Mouse (Mus musculus): ENCODE measurements around the gene Ptprf.

The Ptprf gene

DNA sequence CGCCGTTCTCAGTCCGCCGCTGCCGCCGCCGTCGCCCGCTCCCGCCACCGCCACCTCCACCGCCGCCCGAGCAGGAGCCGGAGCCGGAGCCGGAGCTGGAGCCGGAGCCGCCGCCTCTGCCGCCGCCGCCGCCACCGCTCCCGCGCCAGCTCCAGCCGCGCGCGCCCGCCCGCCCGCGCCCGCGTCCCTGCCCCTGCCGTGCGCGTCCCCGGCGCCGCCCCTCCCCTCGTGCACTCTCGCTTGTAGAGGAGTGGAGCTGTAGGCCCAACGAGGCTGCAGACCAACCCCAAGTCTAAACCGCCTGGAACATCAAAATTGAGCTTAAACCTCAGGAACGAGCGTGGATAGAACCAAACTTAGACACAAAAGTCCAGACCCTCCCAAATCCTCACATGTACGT, at the start of gene Ptprf:
Gene Ptprf, minus strand, starts transcription at position 175 of the 400 bp plus-strand sequence.
- no peak for DNase-seq (ENCODE audit: low read depth, low spot score)

DNA sequence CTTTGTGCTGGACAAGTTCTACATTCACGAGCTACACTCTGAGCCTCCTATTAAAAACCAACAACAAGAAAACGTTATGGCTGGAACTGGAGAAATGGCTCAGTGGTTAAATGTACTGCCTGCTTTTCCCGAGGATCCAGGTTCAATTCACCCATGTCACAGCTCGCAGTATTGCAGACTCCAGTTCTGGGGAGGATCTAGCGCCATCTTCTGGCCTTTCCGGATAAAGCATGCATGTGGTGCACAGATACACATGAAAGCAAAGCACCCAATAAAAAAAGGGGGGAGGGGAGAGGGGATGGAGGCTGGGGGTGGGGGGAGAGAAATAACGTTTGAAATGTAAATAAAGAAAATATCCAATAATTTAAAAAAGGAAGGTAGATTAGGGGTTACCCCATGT, 45.5 kb upstream of the Ptprf start:
- DNase-seq (ENCODE audit: low read depth, low spot score): no peak

DNA sequence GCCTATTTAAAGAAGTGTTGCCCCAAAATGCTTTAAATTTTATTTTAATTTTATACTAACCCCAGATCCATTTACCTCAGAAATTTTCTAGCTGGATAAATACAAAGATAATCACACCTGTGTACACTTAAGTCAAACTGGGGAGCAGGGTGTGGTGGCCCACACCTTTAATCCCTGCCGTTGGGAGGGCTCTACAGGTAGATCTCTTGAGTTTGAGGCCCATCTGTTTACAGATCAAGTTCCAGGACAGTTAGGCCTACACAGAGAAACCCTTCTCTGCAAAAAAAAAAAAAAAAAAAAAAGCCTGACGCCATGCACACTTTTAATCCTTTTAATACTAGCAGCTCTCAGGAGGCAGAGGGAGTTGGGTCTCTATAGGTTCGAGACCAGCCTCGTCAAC, 44.8 kb upstream of the Ptprf start:
- DNase-seq (ENCODE audit: low read depth, low spot score): no peak

DNA sequence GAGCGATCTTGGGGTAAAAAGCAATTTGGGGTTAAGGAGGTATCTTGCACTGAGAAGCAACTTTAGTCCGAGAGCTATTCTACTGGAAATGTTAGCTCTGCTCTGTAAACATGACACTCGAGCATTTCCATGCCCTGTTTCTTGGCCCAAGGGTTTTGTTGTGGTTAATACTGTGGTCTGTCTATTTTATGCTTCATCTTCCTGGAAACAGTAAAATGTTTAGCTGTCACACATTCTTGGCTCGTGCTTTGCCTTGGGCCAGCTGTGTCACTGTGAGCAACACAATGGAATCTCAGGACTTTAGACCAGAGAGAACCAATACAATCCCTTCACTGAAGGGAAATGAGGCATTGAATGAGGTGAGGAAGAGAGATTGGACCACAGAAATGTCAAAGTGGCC, 40.6 kb upstream of the Ptprf start:
- DNase-seq (ENCODE audit: low read depth, low spot score): no peak

DNA sequence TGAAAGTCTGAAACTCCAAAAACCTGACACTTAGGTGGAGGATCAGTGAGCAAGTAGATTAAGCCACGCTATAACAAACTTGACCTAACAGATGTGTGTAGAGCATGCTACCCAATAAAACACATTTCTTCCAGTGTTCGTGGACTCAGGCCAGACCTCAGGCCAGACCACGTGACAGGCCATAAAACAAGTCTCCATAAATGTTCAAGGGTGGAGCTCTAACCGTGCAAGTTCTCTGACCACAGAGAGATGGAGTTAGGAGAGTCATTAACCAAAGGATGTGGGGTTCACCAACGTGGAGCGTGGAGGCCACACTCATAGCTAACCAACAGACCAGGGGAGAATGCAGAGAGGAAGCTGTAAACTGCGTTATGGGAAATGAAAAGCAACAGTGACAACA, 35.3 kb upstream of the Ptprf start:
- DNase-seq (ENCODE audit: low read depth, low spot score): no peak

DNA sequence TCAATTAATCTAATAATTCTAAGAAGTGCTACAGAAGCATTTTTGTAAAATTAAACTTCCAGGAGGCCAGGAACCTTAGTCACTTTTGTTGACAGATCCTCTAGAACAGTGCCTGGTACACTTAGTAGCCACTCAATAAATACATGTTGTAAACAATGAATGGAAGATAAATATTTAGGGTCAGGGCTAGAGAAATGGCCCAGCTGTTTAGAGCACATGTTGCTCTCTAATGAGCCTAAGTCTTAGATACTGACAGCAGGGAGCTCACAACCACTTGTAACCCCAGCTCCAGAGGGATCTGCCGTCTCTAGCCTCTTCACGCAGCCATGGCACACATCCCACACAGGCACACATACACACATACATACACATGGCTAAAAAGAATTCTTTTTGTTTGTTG, 29.4 kb upstream of the Ptprf start:
- DNase-seq (ENCODE audit: low read depth, low spot score): no peak

DNA sequence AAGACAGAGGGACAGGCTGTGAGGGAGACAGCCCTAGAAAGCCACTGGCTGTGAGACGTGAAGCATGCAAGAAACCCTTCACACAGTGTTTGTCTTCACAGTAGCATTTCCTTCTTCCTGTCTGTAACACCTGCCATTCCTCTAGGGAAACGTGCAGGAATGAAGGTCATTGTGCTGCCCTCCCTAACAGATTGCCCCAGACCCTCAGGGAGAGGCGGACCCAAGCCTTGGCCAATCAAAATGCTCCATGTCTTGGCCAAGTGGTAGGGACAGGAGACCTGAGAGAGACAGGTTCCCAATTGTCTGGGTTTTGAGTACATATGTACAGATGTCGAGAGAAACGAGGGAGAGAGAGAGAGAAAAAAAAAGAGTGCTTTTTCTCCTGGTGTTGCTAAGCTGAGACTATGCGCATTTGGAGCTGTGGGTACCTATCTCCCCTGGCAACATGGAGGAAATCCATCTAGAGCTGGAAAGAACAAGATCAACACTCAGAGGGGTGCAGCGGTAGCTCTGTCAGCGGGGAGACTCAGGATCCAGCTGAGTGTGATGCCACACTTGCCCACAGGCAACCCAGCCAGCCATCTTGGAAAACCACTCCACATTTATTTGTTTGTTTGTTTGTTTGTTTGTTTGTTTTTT, 28.6 kb upstream of the Ptprf start:
- no peak for DNase-seq (ENCODE audit: low read depth, low spot score)

DNA sequence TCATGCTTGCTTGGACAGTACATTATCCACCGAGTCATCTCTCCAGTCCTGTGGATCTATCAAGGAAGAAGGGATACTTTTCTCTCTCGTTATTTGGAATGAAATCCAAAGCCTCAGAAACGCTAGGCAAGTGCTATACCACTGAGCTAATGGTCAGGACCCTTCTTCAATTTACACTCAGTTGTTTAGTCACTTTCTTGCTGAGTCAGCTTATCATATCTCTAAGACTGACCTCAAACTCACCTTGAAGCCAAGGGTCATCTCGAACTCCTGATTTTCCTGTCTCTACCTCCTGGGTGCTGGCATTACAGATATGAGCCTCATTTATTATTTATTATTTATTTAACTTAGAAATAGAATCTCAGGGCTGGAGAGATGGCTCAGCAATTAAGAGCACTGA, 25.5 kb upstream of the Ptprf start:
- no peak for DNase-seq (ENCODE audit: low read depth, low spot score)

DNA sequence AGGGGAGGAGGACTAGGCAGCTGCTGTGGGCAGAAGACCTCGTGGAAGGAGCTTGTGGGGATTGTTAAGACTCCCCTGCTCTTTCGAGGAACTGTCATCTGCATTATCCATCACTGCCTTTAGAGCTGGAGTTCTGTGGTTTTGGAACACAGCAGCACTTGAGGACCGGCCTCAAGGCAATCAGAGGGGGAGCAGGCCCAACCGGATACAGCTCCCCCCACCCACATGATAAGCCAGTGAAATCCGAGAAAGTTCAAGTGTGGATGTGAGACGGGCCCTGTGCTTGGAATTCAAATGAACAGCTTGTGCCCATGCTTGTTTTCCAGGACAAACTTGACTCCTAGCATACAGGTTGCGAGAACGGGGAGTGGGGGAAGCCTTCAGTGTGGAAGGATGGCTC, 24.1 kb upstream of the Ptprf start:
- no peak for DNase-seq (ENCODE audit: low read depth, low spot score)

DNA sequence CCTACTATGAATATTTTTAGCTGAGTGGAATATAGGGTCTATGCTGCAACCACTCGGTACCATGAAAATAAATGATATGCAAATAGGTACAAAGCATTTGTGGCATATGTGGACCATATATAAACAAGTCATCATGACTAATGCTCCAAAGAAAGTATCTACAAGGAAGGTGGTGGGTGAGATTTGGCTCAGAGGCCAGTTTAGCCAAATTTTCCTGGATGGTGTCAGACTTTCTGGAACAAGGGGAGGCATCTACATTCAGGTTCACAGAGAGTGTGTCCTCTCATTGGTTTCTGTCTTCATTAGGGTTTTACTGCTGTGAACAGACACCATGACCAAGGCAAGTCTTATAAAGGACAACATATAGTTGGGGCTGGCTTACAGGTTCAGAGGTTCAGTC, 19.3 kb upstream of the Ptprf start:
- no peak for DNase-seq (ENCODE audit: low read depth, low spot score)

DNA sequence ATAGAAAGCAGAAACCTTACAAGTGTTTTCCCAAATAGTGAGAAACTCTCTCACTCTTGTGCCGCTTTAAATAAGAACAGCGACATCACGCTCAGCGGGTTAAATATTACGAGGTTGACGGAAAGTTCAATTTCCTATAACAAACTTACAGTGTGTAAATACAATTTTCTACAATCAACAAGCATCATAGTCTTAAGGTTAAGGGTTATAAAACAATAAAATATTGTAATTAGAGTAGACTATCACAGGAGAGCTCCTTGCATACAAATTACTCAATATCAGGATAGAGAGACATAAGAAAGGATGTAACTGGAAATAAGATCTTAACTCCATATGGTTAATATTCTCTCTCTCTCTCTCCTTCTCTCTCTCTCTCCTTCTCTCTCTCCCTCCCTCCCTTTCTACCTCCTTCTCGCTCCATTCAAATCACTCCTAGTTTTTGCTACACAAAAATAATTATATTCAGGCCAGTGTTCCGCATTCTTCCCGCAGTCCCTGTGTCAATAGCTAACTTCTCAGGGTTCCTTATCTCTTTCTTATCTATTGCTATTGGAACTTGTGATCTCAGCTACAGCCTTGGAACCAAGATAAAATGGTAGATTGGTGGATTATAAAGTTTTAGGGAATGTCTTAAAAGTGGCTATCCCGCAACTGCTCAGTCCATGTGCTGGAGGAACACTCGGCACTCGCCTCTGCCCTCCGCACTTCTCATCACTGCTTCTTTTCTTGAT, 16.5 kb upstream of the Ptprf start:
- no peak for DNase-seq (ENCODE audit: low read depth, low spot score)

DNA sequence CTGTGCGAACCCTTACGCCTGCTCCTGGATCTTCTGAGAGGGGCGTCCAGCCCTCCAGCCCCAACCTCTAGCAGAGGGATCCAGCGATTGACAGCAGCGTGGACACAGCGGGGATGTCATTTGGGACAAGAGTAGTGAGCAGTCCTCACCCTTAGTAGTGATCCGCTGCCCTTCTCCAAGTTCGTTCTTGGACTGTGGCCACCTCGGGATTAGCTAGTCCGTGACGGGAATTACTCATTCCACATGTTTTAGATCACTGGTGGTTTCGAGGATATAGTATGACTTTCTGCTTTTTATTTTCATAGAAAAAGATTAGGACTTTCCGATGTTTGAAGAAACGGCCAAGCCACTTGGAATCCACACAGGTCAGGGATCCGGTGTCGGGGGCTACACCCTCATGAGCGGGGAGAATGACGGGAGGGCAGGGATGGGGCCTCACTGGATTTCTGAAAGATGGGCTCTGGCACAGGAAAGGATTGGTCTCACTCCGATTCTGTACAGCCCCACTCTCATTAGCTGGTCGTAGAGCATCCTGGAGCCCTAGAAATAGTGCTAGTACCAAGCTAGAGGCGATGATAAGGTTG, 15.0 kb upstream of the Ptprf start:
- no peak for DNase-seq (ENCODE audit: low read depth, low spot score)

DNA sequence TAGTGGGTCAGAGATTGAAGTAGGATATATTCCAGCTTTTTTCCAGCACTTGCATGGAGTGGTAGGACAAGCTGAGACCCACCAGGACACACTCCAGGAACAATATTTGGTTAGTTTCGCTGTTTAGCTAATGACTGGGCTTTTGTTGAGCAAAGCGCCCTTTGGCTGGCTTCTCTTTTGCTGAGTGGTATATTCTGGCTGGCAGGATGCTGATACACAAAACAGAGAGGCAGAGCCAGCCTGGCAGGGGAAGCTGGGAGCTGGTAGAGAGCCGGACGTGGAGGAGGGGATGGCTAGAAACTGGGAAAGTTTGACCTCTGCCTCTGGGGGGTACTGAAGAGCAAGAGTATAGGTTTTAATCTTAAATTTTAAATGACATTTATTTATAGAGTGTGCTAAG, 13.8 kb upstream of the Ptprf start:
- DNase-seq (ENCODE audit: low read depth, low spot score): no peak

DNA sequence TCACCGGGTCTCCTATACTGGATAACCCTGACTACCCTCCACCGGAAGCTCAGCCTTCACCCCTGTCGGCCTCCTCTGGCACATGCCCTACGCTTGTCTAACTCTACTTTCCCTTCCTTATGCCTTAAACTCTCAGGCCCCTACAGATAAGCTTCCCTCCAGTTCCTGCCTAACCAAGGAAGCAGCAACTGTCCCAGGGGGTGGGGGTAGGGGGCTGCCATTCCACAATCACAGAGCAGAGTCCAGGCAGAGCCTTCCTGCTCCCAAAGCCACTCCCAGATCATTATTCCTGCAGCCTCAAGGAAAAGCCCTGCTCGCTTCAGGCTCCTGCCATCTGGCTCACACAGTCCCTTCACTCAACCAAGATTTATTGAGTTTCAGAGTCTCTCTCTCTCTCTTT, 6.6 kb upstream of the Ptprf start:
- no peak for DNase-seq (ENCODE audit: low read depth, low spot score)

DNA sequence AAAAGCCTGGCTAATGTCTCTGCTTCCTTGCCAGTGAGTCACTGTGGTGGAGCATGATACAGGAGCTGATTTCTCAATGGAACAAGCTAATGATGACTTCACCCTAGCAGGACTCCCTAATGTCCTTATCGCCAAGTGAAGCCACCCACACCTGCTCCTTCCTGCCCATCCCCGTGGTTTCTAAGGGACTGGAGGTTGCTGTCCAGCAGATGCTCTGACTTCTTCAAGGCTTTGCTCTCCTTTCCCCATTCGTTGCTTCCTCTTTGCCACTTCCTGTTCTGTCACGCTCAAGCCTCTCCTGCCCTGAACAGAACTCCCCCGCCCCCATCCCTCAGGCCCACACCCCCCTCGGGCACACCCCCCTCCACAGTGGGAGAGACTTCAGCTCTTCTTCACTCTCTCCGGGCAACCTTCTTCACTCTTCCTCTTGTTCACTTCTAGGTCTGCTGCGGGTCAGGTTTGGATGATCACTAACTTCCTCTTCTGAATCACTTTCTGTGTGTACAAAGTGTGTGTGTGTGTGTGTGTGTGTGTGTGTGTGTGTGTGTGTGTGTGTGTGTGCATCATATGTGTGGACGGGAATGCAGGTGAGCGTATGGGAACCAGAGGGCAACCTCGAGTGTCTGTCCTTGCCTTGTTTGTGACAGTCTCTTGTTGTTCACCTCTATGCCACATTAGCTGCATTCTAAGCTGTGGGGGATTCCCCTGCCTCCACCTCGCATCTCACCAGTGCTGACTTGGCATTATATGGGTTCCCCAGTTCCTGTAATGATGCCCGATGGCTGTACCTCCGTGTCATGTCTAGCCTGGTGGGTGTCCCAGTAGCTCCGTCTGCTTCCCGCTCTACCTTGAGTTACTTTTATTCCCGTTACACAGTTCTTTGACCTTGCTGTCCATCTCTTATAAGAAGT, 4.7 kb upstream of the Ptprf start:
- no peak for DNase-seq (ENCODE audit: low read depth, low spot score)

DNA sequence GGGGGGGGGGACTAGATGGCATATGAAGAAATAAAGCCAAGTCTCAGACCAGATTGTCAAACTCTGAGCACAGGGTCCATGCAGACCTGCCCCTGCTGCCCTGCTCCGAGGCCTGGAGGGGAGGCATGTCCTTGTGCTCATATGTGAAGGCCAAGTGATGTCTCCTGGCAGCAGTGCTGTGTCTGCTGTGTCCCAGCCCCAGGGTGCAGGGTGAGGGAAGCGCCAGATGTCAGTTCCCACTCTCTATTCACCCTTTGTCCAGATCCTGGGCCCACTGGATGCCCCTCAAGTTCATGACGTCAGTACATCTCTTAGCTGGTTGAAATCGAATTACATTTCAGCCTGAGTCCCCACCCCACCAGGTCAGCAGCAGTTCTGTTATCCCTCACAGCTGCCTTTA, 3.6 kb upstream of the Ptprf start:
- DNase-seq (ENCODE audit: low read depth, low spot score): no peak

DNA sequence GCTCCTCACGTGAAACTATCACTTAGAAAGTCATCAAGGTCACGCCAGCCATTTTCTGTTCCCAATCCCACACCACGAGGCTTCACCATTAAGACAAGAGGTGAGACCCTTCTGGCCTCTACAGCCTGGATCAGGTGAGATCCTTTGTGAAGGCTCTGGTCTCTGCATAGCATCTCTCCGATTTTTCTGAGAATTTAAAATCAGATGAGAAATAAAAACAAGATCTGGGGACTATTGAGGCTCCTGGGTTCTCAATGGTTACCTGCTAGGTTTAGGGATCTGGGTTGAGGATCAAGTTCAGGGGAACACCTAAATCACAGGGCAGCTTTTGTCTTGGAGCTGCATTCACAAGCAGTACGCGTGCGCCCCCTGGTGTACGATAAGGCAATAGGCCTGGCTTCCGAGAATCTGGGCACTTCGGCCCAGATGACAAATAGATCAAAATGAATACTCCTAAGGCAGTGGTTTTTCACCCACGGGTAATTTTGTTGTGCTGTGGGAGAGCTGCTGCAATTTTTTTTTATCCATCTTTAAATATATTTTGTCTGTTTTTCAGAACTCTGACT, 1.6 kb upstream of the Ptprf start:
- peak; percentile 60 for DNase-seq (ENCODE audit: low read depth, low spot score)

DNA sequence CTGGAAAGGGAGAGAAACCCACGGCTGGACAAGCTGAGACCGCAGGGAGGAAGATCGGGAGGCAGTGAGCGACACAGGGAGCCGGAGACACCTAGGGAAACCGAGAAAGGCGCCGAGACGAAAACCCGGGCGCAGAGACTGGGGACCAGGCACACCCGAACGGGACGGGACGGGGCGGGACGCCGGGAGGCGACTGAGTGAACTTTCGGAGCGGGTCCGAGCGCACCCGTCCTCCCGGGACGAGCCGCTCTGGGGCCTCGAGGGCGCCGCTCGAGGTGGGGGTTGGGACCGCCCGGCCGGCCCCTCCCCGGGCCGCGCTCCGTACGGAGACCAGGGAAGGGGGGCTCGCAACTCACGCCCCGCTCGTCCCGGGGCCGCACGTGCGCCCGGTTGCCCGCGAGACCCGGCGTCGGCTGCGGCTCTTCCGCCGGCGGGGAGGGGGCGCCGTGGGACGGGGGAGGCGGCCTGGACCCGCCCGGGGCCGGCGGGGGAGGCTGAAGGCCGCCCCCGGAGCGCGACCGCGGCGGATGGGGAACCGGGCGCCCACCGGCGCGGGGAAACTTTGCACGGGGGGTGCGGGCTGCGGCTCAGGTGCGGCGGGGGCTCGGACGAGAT, 682 bp downstream of the Ptprf start:
- DNase-seq (ENCODE audit: low read depth, low spot score): no peak

DNA sequence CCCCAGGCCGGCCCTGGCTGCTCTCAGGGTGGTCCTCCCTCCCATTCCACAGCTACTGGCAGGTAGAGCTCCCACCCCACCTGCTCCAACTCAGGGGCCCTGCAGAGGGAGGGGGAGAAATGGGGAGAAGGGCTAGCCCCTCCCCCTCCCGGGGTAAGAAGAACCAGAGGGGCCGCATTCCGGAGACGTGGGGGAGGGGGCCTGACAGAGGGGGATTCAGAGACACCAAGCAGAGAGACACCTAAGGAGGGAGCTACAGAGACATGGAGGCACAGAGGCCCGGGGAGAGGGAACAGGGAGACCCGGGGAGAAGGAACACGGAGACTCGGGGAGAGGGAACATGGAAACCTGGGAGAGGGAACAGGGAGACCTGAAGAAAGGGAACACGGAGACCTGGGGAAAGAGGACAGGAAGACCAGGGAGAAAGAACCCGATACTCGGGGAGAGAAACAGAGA, 1.2 kb downstream of the Ptprf start:
- no peak for DNase-seq (ENCODE audit: low read depth, low spot score)

DNA sequence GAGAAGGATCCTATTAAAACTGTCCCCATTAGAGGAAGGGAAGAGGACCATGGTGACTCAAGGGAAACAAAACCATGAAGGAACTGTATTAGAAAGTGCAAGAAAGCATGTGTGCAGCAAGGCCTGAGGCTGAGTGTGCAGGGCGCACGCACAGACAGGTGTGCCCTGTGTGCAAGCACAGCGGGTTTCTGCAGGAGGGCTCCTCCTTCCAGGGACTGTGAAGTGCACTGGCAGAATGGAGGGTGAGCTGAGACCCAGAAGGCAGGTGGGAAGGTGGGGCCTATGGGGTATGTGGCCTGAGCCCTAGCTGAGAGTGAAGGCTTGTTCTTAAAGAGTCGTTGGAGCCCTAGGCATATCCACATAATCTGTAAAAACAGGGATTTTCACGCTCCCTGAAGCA, 1.9 kb downstream of the Ptprf start:
- DNase-seq (ENCODE audit: low read depth, low spot score): no peak

DNA sequence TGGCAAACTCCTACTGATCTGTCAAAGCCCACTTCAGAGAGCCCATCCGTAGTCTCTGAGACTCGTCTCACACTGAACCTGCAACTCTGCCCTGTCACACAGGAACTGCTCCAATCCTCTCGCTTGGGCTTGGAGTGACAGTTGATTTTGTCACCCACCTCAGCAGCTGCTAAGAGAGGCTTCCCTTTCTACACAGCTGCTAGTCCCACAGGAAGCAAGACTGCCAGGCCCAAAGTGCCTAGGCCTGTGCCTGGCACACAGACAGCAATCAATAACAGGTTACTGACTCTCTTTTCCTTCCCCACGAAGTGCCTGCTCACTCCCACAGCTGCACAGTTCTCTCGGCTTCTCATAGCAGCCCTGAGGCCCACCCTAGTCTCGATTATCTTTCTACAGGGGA, 2.7 kb downstream of the Ptprf start:
- no peak for DNase-seq (ENCODE audit: low read depth, low spot score)
